Mouse (Mus musculus): ENCODE measurements at regions not wholly inside any gene's neighbourhood (a gene's known extent, or its start where the extent isn't known, plus 50 kb on each side); places are given as distances from the start of the nearest gene placed in this dataset.

DNA sequence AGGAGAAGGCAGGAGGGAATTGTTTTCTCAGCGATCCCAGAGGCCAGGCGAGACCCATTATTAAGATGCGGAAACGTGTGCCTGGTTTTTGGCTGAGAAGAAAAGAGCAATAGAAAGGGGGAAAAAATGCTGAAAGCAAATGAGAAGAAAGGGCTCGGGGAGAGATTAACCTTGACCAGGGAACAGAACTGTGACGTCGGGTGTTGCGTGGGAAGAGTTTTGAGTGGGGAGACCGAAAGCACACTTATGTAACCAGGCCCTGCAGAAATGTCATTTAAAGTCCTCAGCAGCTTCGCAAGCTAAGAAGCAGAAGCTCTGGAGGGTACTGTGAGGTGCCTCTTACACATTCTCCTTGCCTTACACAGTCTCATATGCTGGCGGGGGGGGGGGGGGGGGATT lies 111.0 kb upstream of the Frmd6 start:
- DNase-seq (ENCODE audit: low spot score), result no peak

DNA sequence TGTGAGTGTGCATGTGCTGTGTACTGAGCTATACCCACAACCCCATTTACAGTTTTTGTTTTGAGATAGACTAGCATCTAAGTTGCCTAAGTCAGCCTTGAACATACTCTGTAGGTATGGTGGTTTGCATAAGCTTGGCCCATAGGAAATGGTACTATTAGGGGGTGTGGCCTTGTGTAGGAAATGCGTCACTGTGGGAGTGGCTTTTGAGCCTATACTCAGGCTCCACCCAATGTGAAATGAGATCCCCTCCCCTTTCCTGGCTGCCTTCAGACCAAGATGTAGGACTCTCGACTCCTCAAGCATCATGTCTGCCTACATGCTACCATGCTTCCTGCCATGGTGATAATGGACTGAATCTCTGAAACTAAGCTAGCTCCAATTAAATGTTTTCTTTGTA lies 109.5 kb upstream of the Frmd6 start:
- no peak for DNase-seq (ENCODE audit: low spot score)

DNA sequence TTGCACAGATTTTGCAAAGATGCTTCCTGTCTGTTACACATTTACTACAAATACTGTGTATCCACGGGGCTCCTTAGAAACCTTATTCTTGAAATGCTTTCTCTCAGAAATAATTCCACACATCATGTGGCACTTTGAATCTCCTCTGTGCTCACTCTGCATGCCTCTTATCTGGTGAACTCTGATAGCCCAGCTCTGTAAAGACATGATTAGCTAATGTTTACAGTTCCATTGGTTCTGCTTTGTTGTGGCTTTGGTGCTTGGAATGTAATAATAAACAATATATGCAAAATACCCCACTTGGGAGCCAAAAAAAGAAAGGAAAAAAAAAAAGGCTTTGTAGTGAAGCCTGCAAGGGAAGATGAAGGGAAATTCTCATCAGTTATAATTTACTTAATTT lies 106.7 kb upstream of the Frmd6 start:
- DNase-seq (ENCODE audit: low spot score), result no peak

DNA sequence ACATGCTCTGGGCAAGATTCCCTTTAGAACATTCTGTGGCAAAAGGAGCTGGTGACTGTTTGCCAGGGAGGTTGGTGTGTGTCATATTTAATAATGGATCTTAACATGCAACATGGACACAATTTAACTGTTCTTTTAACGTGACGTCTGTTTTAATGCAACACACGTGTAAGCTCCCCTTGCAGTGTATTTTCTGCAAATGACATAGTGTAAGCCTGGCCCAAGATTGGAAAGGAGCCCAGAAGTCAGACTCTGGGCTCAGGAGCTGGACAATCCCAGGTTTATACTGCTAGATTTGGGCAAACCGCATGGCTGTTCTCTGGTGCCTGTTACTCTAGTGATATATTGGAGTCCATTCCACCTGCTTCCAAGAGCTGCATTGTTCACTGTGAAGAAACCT lies 106.1 kb upstream of the Frmd6 start:
- no peak for DNase-seq (ENCODE audit: low spot score)

DNA sequence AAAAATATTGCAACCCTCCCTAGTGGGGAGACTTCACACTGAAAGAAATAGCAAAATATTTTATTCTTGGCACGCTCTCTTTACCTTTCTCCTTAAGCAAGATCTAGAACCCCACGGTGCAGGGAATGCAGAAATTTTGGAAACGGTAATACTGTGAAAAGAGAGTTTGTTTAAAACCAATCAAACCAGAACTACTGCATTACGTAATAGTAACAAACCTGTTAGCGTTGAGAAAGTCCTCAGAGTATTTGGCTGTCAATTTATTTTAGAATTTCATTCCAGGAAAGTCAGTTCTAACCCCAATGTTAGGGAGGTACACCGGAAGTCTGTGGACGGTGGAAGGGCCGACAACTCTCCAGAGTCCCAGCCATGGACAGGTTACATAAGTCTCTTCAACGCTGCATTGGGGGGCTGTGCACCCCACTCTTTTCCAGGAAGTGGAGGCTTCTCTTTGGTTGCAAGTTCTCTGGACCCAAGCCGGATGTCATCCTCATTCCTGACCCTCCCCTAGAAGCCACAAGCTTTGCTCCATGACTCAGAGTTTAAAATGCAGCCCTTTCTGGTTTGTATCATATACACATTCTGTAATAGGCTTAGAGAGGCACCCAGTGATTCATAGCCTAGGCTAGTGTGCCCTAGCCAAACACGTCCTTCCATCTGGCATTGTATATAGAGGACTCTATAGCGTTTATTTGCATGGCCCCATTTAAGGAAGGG lies 105.0 kb upstream of the Frmd6 start:
- no peak for DNase-seq (ENCODE audit: low spot score)

DNA sequence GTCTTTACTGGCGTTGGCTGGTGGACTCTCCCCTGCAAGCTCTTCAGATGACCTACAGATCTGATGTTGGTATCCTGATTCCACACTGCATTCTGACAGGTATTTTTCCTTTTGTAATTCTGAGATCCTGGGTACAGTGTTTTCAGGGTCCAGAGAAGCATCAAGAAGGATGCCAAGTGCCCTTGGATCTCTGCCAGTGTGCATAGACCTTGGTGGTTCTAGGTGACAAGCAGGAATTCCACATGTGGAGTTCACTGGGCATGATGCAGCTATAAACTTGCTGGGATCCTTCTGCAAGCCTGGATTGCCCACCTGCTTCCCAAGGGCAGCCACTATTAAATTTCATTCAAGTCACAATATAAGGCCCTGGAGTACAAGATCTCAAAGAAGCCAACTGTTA lies 100.0 kb upstream of the Frmd6 start:
- DNase-seq (ENCODE audit: low spot score), result no peak

DNA sequence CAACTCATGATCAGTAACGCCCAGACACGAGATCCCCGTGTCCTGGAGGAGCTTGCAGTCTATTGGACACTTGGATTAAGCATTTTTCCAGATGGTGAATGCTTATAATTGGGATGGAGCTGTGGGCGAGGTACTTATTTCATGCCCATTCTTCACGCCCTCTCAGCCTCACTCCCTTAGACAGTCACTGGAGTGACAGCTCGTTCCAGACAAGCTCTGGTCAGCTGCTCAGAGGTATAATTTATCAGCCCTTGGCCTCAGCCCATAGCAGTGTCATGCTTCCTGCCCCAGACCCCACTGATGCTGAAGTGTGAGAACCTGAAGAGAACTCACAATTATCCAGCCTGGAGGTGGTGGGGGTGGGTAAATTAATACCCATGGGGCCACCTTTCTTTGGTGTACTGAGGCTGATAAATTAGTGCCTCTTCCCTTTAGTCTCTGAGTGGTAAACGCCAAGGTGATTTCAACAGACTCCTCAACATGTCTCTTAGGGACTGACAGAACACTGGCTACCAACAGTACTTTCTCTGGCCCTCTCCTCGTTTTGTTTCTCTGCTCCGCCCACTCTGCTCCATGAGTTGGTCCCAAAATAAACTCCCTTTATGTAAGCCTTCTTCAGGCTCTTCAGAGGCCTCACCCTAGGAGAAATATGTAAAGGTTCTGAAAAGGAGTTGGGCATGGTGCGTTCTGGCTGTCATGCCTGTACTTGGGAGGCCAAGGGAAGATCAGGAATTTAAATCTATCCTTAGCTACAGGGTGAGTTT lies 97.6 kb upstream of the Frmd6 start:
- no peak for DNase-seq (ENCODE audit: low spot score)

DNA sequence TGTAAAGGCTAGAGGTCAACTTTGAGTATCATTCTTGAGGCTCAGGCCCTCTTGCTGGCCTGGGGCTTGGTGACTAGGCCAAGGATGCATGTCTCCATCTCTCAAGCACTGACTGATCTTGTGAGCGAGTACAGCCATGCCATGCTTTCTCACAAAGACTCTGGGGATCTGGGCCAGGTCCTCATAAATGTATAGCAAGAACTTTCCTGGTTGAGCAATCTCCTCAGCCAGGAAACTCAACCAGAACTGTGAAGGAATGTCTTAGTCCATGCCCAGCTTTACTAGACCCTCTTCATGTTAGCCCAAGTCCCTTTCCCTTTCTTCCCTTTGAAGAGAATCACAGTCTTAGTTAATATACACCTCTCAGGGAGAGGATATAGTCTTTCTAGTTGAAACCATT lies 96.9 kb upstream of the Frmd6 start:
- no peak for DNase-seq (ENCODE audit: low spot score)

DNA sequence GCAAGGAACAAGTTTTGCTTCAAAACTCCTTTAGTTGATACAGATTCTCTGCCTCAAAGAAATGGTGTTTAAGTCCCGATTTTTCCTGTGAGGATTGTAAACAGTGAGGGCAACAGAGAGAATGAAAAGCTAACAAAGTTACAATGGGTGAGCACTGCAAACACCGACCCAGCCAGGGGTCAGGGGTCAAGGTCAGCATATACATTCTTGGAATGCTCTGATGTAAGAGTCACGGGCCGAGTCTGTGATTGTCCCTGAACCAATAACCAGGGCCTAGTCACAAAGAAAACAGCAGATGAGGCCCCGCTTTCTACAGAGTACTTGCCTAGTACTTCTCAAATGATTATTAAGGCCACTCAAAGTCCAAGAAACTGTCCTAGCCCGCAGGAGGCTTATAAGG lies 95.4 kb upstream of the Frmd6 start:
- no peak for DNase-seq (ENCODE audit: low spot score)

DNA sequence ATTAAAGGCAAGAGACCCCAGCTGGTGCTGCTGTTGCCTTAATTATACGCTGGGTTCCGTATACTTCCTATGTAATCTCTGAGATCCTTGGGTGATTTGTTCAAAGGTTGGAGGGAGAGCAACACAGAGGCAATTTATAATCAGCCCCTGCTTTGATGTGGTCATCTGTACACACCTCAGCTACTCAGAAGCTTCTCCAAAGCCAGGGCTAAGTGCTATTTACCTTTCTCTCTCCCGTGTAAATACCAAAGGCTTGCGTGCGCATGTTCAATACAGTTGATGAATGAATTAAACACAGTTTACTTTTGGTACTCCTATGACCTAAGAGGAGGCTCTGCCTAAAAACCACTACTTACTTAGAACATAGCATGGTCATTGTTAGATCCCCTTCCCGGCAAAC lies 93.8 kb upstream of the Frmd6 start:
- DNase-seq (ENCODE audit: low spot score), result no peak

DNA sequence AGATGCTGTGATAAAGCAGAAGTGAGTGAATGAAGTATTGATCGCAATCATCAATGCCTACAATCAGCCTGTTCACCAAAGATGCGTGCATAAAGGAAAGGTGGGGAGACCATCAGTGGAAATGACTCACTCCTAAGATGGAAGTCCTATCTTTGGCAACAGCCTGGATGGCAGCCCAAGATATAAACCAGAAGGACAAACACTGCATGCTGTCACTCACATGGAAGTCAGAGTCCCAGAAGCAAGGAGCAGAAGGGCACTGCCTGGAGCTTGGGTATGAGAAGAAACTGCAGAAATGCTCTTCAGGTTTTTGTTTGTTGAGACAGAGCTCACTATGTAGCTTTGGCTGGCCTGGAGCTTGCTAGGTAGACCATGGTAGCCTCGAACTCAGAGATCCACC lies 92.7 kb upstream of the Frmd6 start:
- no peak for DNase-seq (ENCODE audit: low spot score)

DNA sequence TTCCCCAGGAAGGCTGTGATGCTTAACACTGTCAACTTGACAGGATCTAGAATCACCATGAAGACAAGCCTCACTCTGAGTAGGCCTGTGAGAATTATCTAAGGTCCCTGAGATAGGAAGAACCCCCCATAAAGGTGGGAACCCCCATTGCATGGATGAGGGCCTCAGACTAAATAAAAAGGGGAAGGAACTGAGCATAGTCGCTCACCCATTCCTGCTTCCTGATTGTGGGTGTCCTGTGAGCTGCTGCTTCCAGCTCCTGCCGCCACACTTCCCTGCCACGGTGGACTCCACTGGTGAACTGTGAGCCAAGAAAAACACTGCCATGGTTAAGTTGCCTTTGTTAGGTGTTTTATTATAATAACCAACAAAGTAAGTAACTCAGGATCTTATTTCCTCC lies 86.8 kb upstream of the Frmd6 start:
- DNase-seq (ENCODE audit: low spot score), result no peak

DNA sequence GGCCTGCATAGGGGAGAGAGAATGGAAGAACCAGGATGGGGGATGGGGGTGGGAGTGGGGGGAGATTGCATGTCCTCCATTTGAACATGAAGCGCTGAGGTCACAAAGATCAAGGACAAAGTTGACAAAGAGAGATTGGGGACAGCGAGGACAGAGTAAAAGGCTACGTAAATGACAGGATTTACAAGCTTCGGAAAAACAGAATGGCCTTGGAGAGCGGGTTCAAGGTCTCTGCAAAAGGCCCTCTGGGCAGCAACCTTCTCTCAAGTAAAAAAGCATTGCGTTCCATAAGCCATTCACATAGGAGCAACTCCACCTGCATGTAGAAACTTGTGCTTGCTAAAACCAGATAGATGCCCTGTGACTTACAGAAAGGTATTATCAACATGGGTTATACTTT lies 86.0 kb upstream of the Frmd6 start:
- no peak for DNase-seq (ENCODE audit: low spot score)

DNA sequence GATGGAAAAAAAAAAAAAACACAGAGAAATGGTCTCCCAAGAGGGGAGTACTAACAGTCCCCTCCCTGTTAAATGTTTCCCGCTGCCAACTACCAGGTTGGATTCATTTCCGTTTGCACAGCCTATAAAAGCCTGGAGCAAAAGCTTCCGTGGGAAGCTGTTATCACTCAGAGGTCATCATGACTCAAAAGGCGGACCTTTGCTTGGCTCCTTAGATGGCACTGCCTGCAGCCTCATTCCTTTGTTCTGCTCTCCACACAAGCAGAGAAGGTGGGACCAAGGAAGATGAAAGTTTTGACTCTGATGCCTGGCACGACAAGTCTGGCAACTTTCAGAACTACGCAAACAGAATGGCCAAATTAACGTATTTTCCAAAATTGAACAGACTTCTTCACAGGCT lies 85.5 kb upstream of the Frmd6 start:
- no peak for DNase-seq (ENCODE audit: low spot score)

DNA sequence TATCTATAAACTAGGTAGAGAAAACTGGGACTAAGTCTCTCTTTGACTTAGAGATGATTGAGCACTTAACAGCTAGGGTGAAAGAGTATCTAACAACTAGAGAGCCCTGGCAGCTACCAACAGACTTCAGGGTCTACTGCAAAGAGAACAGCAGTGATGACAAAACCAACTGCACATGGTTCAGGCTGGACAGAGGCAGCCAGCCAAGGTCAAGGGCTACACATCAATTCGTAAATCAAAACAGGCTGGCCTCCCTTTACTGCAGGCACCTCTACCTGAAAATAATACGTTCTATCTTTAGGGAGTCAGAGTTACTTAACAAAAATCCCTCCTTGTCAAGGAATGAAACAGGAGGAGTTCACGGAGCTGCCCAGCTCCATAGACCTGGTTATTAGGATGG lies 82.5 kb upstream of the Frmd6 start:
- no peak for DNase-seq (ENCODE audit: low spot score)

DNA sequence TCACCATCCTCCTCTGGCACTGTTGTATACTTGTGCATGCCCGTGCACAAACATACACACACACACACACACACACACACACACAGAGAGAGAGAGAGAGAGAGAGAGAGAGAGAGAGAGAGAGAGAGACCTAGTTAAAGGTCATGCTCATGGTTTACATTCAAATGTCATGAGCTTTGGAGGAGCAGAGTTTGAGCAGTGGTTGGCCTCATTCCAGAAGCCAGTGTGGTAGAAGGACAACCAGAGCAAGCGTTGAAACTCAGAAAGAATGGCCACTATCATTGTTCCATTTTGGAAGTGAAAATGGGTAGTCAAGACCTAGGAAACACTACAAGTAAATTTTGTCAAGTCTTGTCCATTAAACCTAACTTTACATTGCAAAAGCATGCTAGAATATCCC lies 79.6 kb upstream of the Frmd6 start:
- no peak for DNase-seq (ENCODE audit: low spot score)

DNA sequence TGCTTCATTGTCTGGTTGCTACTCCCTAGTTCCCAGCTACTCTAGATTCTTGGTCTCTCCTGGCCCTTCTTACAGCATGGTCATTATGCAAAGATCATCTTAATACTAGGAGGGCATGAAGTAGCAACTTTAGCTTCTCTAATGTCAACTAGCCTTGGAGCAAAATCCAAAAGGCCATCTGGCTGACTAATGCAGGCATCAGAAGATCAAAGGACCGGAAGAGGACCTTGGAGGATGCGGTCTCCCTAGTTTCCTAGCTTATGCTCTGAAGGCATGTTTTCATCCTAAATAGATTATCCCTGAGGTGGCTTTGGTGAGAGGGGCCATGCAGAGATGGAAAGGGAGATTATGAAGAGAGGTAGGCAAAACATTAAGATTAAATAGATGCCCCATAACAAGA lies 75.7 kb upstream of the Frmd6 start:
- DNase-seq (ENCODE audit: low spot score), result no peak

DNA sequence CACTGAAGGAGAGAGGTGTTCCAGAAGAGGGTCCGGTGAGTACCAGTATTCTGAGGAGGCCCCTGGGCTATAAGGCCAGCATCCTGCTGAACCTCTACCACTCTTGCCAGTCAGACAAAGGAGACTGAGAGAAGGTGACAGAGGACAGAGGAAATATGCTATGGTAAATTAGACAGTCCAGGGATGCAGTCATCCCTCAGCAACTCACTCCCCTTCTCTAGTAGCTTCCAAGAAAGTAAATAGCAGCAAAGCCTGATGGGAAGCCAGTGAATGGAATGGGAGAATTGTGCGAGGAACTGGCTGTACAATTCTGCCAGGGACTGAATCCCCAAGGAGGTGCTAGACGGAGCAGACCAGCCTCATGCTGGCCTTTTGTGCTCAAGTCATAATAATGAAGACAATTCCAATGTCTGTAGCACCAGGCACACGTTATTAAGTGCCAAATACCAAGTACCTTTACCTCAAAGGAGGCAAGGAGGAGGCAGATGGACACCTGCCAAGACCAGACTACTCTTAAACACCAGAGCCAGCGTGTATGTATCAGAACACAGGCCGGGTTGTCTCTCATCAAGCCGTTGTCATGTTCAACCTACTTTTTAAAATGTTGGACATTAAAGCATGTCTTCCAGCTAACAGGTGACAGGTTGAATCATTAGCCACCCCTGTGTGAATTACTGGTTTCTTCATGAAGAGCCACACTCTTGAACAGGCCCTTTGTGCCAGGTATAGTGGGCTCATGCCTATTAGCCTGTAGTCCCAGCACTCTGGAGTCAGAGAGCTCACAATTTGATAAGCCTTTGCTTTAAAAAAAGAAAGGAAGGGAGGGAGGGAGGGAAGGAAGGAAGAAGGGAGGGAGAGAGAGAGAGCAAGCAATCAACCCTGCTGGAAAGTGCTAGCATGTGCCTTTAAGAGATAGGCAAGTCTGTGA lies 74.4 kb upstream of the Frmd6 start:
- no peak for DNase-seq (ENCODE audit: low spot score)

DNA sequence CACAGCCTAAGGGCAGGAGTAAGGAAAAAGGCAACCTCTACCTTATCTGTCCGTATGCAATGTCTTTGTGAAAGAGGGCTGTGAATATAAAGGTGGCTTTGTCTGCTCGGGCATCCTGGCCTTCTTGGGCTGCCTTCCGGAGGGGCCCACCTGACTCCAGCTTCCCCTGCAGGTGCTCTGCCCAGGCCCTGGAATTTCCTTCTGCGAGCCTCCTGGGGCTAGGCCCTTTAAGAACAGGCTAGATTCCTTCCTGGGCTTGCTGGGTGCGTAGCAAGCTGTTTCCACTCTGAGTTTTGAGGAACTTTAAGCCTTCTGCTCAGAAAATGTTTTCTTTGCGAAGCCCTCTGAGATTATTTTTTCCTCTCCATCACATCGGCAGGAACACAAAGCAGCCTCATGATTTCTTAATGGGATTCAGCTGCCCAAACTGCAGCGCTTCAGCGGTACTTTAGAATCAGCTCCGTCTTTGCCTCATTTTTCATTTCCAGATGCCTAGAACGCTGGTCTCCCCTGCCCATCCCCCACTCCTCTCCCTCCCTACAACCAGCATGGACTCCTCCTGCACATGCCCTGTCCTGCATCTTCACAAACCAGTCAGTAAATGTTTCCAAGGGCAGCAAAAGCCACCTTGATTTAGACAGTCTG lies 72.9 kb upstream of the Frmd6 start:
- DNase-seq (ENCODE audit: low spot score), result no peak

DNA sequence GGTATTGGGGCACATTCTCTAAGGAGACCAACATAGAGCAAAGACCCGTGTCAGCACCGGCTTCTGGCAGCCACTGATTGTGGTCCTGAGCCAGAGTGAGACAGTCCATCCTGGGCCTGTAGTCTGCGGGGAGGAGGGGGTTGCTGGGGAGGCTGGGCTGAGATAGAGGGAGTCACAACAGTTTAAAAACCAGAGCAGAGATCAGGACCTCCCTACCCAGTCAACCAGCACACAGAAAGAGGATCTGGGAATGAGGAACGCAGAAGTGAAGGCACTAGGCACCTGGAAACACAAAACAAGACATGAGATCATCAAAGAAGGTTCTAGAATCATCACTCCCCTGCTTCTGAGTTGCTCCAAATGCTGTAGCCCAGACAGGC lies 72.4 kb upstream of the Frmd6 start:
- DNase-seq (ENCODE audit: low spot score), result no peak

DNA sequence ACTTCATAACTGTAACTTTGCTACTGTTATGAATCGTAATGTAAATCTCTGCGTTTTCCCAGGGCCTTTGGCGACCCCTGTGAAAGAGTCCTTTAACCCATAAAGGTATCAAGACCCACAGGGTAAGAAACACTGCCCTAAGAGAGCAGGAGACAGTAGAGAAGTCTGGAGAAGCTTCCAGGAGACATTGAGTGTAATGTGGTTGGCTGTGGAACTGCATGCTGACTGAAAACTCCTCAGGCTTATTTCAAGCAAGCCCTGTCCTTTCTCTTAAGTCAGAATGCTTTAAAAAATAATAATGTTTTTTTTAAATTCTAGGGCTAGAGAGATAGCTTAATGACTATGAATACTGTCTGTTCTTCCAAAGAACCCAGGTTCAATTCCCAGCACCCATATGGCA lies 71.9 kb upstream of the Frmd6 start:
- no peak for DNase-seq (ENCODE audit: low spot score)

DNA sequence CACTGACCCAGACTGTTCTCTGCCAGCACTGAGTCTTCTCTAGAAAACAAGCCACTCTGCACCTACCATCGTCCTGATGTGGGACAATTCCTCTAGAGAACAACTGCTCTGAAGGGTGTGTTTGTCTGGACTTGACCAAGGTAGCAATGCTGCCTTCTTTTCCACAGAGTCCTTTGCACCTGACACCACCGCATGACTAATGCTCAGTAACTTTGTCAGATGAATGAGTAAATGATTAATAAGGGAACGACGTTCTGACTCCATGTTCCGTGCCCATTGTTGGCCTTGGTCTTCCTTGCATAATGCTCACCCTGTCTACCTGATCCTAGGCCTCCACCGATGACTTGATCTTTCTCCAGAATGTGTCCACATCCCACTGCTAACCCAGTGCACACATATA lies 67.2 kb upstream of the Frmd6 start:
- no peak for DNase-seq (ENCODE audit: low spot score)

DNA sequence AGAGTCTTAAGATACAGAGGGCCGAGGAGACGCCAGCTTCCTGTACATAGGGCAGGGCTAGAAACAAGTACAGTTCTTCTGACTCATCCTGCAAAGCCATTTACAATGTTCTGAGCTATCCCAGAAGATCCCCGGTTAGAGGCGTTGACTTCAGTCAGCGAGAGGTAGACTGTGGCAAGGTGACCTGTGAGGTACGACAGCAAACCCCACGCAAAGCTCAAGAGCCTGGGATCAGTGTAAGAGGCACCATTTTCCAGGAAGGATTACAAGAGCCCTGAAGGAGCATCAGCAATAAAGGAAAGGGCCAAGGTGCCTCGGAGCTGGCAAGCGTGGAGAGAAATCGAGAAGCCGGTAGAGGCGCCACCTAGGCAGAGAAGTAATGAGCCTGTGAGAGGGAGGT lies 61.8 kb upstream of the Frmd6 start:
- DNase-seq (ENCODE audit: low spot score), result no peak

Data from ovary, postnatal 14 days (tissue).